Mouse (Mus musculus) heart, adult 2 months (tissue): ENCODE measurements around the gene Fgfr2. TPM values are rescaled to one million over a fixed set of nuclear protein-coding genes. Genes with fewer than 3 reads are reported as not detected.

ENCODE experiments used
- DNase-seq, 2 experiments: peaks; one replicate each; pipeline ENCODE4 v3.0.0; 2021
- H3K27ac ChIP-seq: fragments of 200-600 bp; 2 replicates; pipeline ENCODE4 v1.8.1; 2022
- H3K27me3 ChIP-seq: fragments of 200-500 bp; 2 replicates; pipeline ENCODE4 v1.6.1; 2012; ENCODE audit warnings: mild to moderate bottlenecking, low read length, inconsistent platforms, mixed read lengths; ENCODE audit not compliant: control insufficient read depth, insufficient read depth
- H3K36me3 ChIP-seq: fragments of 200-500 bp; 2 replicates; pipeline ENCODE4 v1.6.1; 2012; ENCODE audit warnings: low read length, inconsistent platforms; ENCODE audit not compliant: control insufficient read depth, insufficient read depth
- H3K4me1 ChIP-seq: fragments of 200-500 bp; 2 replicates; pipeline ENCODE4 v1.6.1; 2011; ENCODE audit warnings: low read length; ENCODE audit not compliant: control insufficient read depth, insufficient read depth
- H3K4me3 ChIP-seq: fragments of 200-600 bp; 2 replicates; pipeline ENCODE4 v1.8.1; 2022
- H3K79me2 ChIP-seq: fragments of 200-500 bp; replicated peaks from 2 replicates; pipeline ENCODE4 v1.6.1; 2012; ENCODE audit warnings: mild to moderate bottlenecking, inconsistent platforms, low read length, moderate library complexity, mixed read lengths; ENCODE audit not compliant: control insufficient read depth, insufficient read depth
- H3K9ac ChIP-seq: fragments of 200-500 bp; 2 replicates; pipeline ENCODE4 v1.6.1; 2012; ENCODE audit warnings: low read depth, mild to moderate bottlenecking, control low read depth, inconsistent platforms, low read length, mixed read lengths
- CTCF ChIP-seq: fragments of 200-600 bp; IDR thresholded peaks from 2 replicates; pipeline ENCODE4 v1.8.1; 2022; ENCODE audit warnings: antibody characterized with exemption, mild to moderate bottlenecking, moderate library complexity
- EP300 ChIP-seq: fragments of 200-500 bp; IDR thresholded peaks from 2 replicates; pipeline ENCODE4 v1.6.1; 2011; ENCODE audit warnings: low read depth, low read length, control low read depth; ENCODE audit not compliant: insufficient read depth
- POLR2A ChIP-seq: fragments of 200-500 bp; IDR thresholded peaks from 2 replicates; pipeline ENCODE4 v1.6.1; 2011; ENCODE audit warnings: mild to moderate bottlenecking, low read depth, low read length, control low read depth; ENCODE audit not compliant: insufficient read depth
- WGBS: fragments of 180-500 bp; shearing (Covaris S2); methylation state at CpG from one replicate; pipeline ENCODE4 v1.1.7; 2018; 5-methylcytosine and 5-hydroxymethylcytosine counted together
- intact Hi-C: fragments of 180-260 bp; cut with DNase I; formaldehyde crosslinking; loops from one replicate; pipeline ENCODE4 v1.15.1; 2025
- polyA plus RNA-seq: library from polyadenylated mRNA; depleted of rRNA; stranded (reverse); fragments of >200 nt; gene quantifications from 2 replicates; pipeline ENCODE4 v1.2.3, GENCODE M21; 2012
- total RNA-seq, 2 experiments: library from RNA; stranded (reverse); gene quantifications; 2 replicates each; pipeline ENCODE4 v1.2.3; 2021

The Fgfr2 gene
- total and polyA plus RNA-seq, 3 experiments, result 1.1 to 2.0 (median 1.3) TPM

DNA sequence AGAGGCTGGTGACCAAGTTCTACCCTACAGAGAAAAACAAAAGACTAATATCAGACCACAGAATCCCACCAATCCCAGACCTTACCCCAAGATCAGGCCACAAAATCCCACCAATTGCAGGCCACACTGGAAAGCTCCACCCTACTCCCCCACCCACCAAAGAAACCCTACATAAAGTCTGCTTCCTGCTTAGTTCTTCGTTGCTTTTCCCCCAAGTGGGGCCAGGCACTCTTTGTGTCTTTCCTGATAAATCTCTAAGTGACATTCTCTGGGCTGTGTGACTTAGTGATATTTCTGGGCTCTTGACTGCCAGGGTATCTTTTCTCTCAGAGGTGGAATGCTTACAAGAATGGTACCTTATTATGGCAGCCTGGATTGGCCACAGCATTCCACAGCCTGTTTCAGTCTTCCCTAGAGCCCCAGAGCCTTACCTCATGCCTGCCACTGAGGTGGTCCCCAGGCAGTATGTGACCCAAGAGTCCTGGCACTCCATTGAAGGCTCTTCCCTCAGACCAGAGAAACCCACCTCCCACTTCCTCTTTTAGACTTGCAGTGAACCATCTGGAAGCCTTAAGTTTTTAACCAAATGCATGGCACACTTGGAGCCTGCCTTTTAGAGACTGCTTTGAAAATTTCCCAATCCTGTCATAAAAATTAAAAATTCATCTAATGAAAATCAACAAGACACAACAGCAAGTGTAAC is 742.4 kb downstream of the Fgfr2 start:
- Histone ChIP-seq H3K27ac (no peak overlapping the region), H3K79me2 (no peaks in the 10 kb centered on the region), H3K36me3 (no peaks in the 10 kb centered on the region), H3K27me3 (no peaks in the 10 kb centered on the region), H3K4me1 (no peaks in the 10 kb centered on the region), H3K4me3 (no peak overlapping the region), H3K9ac (no peak overlapping the region)
- 39% methylated on average over 1 of the region's 1 CpGs for WGBS
- TF ChIP-seq CTCF (no peak), POLR2A (no peak), EP300 (no peak)
- no peak for DNase-seq
- intact Hi-C loops, result no loop called here

DNA sequence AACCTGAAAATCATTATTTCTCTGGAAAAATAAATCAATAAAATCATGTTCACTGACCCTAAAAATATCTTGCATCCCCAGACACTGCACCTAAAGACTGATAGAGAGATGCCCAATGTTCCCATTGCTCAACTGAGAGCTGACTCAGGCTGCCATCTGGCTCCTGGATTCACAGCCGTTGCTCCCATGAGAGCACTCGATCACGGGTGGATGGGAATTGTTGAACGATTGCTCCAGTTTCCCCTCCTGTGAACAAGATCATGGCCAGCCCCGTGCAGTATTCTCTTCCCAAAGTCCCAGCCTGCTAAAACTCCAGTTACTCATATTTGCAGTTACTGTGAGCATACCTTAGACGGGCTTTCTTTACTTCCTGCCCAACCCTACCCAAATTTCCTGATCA is 745.2 kb downstream of the Fgfr2 start:
- Histone ChIP-seq H3K79me2 (no peaks in the 10 kb centered on the region), H3K9ac (no peak overlapping the region), H3K27ac (no peak overlapping the region), H3K4me3 (no peak overlapping the region), H3K27me3 (no peaks in the 10 kb centered on the region), H3K4me1 (no peaks in the 10 kb centered on the region), H3K36me3 (no peaks in the 10 kb centered on the region)
- DNase-seq, result no peak
- WGBS, result 64% methylated on average over 6 of the region's 6 CpGs
- intact Hi-C loops, result no loop called here
- TF ChIP-seq POLR2A, result no peak
- no peak for TF ChIP-seq CTCF
- no peak for TF ChIP-seq EP300

DNA sequence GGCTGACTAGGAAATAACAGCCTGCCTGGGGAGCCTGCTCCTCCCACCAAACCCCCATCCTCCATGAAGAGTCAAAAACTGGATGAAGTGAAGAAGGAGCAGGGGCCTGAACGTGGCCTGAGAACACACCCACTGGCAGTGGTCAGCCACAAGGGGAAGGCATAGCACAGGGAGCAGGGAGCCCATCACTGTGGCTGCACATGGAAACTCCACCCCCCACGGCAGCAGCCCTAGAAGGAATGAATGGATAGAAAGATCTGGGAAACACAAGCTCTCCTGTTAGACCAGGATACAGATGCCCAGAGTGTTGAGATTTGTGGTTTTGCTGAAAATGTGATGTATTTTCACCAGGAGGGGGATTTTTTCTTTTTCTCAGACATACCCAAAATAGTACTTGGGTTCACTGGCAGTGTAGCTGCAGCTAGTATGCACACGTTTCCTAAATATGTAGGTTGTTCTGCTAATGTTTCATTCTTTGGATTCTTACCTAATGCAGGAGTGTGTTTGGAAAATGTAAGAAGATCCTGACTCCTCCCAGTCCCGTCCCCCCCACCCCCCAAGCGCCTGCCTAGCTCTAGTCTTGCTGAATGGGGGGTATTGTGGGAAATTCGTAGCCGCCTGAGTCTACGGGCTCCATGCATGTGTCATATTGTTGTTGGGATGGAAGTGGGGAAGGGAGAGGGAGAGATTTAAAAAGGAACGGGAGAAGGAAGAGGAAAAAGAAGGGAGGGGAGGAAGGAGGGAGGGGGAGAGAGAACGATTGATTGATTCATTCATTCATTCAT is 749.4 kb downstream of the Fgfr2 start:
- H3K79me2 ChIP-seq, result no peaks in the 10 kb centered on the region
- H3K4me3 ChIP-seq, result no peak overlapping the region
- DNase-seq, result no peak
- 72% methylated on average over 10 of the region's 10 CpGs for WGBS
- no peaks in the 10 kb centered on the region for H3K36me3 ChIP-seq
- TF ChIP-seq POLR2A (no peak), EP300 (no peak), CTCF (no peak)
- no peak overlapping the region for H3K27ac ChIP-seq
- intact Hi-C loops, result no loop called here
- H3K27me3 ChIP-seq, result no peaks in the 10 kb centered on the region
- no peak overlapping the region for H3K9ac ChIP-seq
- no peaks in the 10 kb centered on the region for H3K4me1 ChIP-seq

DNA sequence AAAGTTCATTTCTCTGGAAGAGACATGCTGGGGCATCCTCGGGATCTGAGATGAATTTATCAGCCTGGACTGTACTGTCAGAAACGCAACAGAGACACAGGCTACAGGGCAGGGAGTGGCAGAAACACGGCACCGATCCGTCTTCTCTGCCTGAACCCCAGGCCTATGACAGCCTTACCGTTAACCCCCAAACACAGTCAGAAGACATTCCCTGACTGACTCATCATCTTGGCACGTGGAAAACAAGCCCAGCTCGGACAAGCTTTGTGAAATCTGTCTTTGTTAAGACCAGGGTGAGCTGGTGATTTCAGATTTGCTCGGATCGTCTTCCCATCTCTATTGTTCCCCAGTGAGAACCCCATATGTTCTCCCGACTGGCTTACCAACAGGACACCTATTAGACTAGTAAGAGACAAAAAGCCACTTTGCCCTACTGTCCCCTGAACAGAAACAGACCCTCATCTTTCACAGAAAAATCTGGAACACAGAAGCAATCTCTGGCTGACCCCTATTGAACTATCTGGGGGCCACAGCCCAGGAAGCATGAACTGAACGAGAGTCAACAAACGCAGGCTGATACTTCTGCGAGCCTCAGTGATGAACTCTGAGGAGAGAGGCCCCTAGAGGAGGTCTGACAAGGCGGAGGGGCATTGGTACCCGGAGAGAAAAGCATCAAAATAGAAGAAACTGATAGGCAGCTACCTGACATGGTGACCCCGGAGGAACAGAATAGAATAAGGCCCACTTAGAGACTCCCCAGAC is 750.2 kb downstream of the Fgfr2 start:
- H3K9ac ChIP-seq, result no peak overlapping the region
- no peak for DNase-seq
- TF ChIP-seq POLR2A (no peak), EP300 (no peak), CTCF (no peak)
- no peaks in the 10 kb centered on the region for H3K36me3 ChIP-seq
- no peaks in the 10 kb centered on the region for H3K27me3 ChIP-seq
- no peak overlapping the region for H3K27ac ChIP-seq
- H3K4me3 ChIP-seq, result no peak overlapping the region
- WGBS, result 69% methylated on average over 17 of the region's 17 CpGs
- no peaks in the 10 kb centered on the region for H3K4me1 ChIP-seq
- no peaks in the 10 kb centered on the region for H3K79me2 ChIP-seq
- intact Hi-C loops, result no loop called here

DNA sequence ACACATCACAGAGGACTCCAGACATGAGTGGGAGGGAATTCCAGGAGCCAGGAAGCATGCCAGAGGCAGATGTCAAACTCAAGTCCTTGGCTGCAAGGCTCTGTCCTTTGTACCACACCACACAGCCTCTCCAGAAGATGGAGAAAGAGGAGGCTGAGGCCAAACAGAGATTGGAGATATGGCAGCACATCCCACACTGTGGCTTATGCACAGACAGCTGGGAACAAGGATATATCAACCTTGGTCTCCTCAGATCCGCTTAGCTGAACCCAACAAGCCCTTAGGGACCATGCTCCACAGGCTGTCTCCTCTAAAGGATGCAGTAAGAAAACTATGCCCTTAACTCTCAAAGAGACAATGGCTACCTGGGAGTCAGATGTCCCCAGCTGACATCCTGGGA is 751.3 kb downstream of the Fgfr2 start:
- WGBS, result 56% methylated on average over 1 of the region's 1 CpGs
- Histone ChIP-seq H3K79me2 (no peaks in the 10 kb centered on the region), H3K9ac (no peak overlapping the region), H3K27ac (no peak overlapping the region), H3K36me3 (no peaks in the 10 kb centered on the region), H3K4me1 (no peaks in the 10 kb centered on the region), H3K4me3 (no peak overlapping the region), H3K27me3 (no peaks in the 10 kb centered on the region)
- no peak for TF ChIP-seq CTCF
- no peak for TF ChIP-seq EP300
- no peak for TF ChIP-seq POLR2A
- intact Hi-C loops, result no loop called here
- DNase-seq, result no peak

DNA sequence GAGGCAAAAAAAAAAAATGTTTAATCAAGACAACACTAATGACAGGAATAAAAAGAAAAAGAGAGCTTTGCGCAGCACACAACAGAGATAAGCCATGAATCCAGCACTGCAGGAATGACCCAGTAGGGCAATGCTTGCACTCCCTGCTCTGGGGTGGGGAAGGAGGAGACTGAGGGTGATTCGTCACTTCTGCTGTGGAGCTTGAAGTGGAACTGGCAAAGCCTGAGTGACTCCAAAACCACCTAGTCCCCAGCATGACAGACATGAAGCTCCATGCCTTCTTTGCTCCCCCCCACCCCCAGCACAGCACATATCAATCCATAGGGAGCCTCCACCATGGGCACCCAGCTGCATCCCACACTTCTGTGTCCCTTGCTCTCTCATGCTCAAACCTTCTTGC is 753.4 kb downstream of the Fgfr2 start:
- Histone ChIP-seq H3K79me2 (no peaks in the 10 kb centered on the region), H3K27ac (no peak overlapping the region), H3K36me3 (no peaks in the 10 kb centered on the region), H3K4me3 (no peak overlapping the region), H3K4me1 (no peaks in the 10 kb centered on the region), H3K9ac (no peak overlapping the region), H3K27me3 (no peaks in the 10 kb centered on the region)
- no peak for TF ChIP-seq EP300
- no peak for TF ChIP-seq CTCF
- TF ChIP-seq POLR2A, result no peak
- no peak for DNase-seq
- WGBS, result 75% methylated on average over 2 of the region's 2 CpGs
- intact Hi-C loops, result loop anchor here (5.0 kb wide), 1 partner anchor 103 kb away; no protein-coding TSS in a partner anchor
